Mouse (Mus musculus): ENCODE results near the gene Myo1g. TPM values are rescaled to one million over a fixed set of nuclear protein-coding genes. Genes with fewer than 3 reads are reported as not detected.
A peak's percentile ranks its signal among the peaks of the same experiment; 100 is the strongest.

Myo1g gene
- polyA plus RNA-seq, 1 experiment: 0.04 TPM

GRCm38 (mm10) chr11:6550201-6550600 lies 29.4 kb upstream of the Myo1g start:
- Histone ChIP-seq H3K4me3 (ENCODE audit: insufficient read depth, poor library complexity, severe bottlenecking) (no peak overlapping the region), H3ac (ENCODE audit: control insufficient read depth, insufficient read length, low read depth) (no peak overlapping the region), H3K79me3 (ENCODE audit: low read depth) (peaks cover 77% of the 10 kb centered on the region), H3K27me3 (ENCODE audit: control insufficient read depth, insufficient read depth, insufficient read length) (no peaks in the 10 kb centered on the region), H3K79me2 (ENCODE audit: control insufficient read depth, insufficient read depth) (peaks cover 83% of the 10 kb centered on the region), H3K36me3 (ENCODE audit: control insufficient read depth, insufficient read depth) (peaks cover 48% of the 10 kb centered on the region)
- TF ChIP-seq USF1 (IDR thresholded peaks at IDR 0.05; ENCODE audit: low read depth) (no peak), MYOD1 (IDR thresholded peaks at IDR 0.05; ENCODE audit: control insufficient read depth, insufficient read length, low read depth) (no peak), MAX (IDR thresholded peaks at IDR 0.05) (no peak), CTCF (IDR thresholded peaks at IDR 0.05; ENCODE audit: control insufficient read depth, insufficient read depth, insufficient read length) (no peak), MYOG (IDR thresholded peaks at IDR 0.05; ENCODE audit: control insufficient read depth, extremely low read depth, insufficient read length) (no peak), CEBPB (IDR thresholded peaks at IDR 0.05; ENCODE audit: low read depth) (no peak), FOSL1 (IDR thresholded peaks at IDR 0.05; ENCODE audit: insufficient read depth, low read length, poor library complexity, severe bottlenecking) (no peak)

- no peak for TF ChIP-seq USF1 (IDR thresholded peaks at IDR 0.05; ENCODE audit: low read depth)
- no peak for TF ChIP-seq CTCF (IDR thresholded peaks at IDR 0.05; ENCODE audit: control insufficient read depth, insufficient read depth, insufficient read length)
- TF ChIP-seq FOSL1 (IDR thresholded peaks at IDR 0.05; ENCODE audit: insufficient read depth, low read length, poor library complexity, severe bottlenecking): no peak
- no peak for TF ChIP-seq MYOD1 (IDR thresholded peaks at IDR 0.05; ENCODE audit: control insufficient read depth, insufficient read length, low read depth)
- Histone ChIP-seq H3K79me2 (ENCODE audit: control insufficient read depth, insufficient read depth) (peaks cover 78% of the 10 kb centered on the region), H3K79me3 (ENCODE audit: low read depth) (peaks cover 73% of the 10 kb centered on the region), H3K27me3 (ENCODE audit: control insufficient read depth, insufficient read depth, insufficient read length) (no peaks in the 10 kb centered on the region), H3K36me3 (ENCODE audit: control insufficient read depth, insufficient read depth) (peaks cover 44% of the 10 kb centered on the region), H3K4me3 (ENCODE audit: insufficient read depth, poor library complexity, severe bottlenecking) (no peak overlapping the region), H3ac (ENCODE audit: control insufficient read depth, insufficient read length, low read depth) (no peak overlapping the region)
Measured at GRCm38 (mm10) chr11:6549770-6550169, 29.0 kb upstream of the Myo1g start.

GRCm38 (mm10) chr11:6547696-6548325 lies 27.0 kb upstream of the Myo1g start:
- Histone ChIP-seq H3K27me3 (ENCODE audit: control insufficient read depth, insufficient read depth, insufficient read length) (no peaks in the 10 kb centered on the region), H3ac (ENCODE audit: control insufficient read depth, insufficient read length, low read depth) (peak overlapping the region; percentile 98), H3K36me3 (ENCODE audit: control insufficient read depth, insufficient read depth) (peaks cover 35% of the 10 kb centered on the region), H3K79me2 (ENCODE audit: control insufficient read depth, insufficient read depth) (peaks cover 59% of the 10 kb centered on the region), H3K79me3 (ENCODE audit: low read depth) (peaks cover 56% of the 10 kb centered on the region), H3K4me3 (ENCODE audit: insufficient read depth, poor library complexity, severe bottlenecking) (peak overlapping the region; percentile 74)
- no peak for TF ChIP-seq CEBPB (IDR thresholded peaks at IDR 0.05; ENCODE audit: low read depth)
- no peak for TF ChIP-seq MAX (IDR thresholded peaks at IDR 0.05)
- no peak for TF ChIP-seq MYOD1 (IDR thresholded peaks at IDR 0.05; ENCODE audit: control insufficient read depth, insufficient read length, low read depth)
- TF ChIP-seq CTCF (IDR thresholded peaks at IDR 0.05; ENCODE audit: control insufficient read depth, insufficient read depth, insufficient read length): no peak
- TF ChIP-seq MYOG (IDR thresholded peaks at IDR 0.05; ENCODE audit: control insufficient read depth, extremely low read depth, insufficient read length): no peak
- no peak for TF ChIP-seq USF1 (IDR thresholded peaks at IDR 0.05; ENCODE audit: low read depth)
- no peak for TF ChIP-seq FOSL1 (IDR thresholded peaks at IDR 0.05; ENCODE audit: insufficient read depth, low read length, poor library complexity, severe bottlenecking)

GRCm38 (mm10) chr11:6547037-6547680 lies 26.4 kb upstream of the Myo1g start:
- TF ChIP-seq CTCF (IDR thresholded peaks at IDR 0.05; ENCODE audit: control insufficient read depth, insufficient read depth, insufficient read length): no peak
- TF ChIP-seq FOSL1 (IDR thresholded peaks at IDR 0.05; ENCODE audit: insufficient read depth, low read length, poor library complexity, severe bottlenecking): no peak
- peaks cover 50% of the 10 kb centered on the region for H3K79me3 ChIP-seq (ENCODE audit: low read depth)
- H3K36me3 ChIP-seq (ENCODE audit: control insufficient read depth, insufficient read depth): peaks cover 29% of the 10 kb centered on the region
- H3K79me2 ChIP-seq (ENCODE audit: control insufficient read depth, insufficient read depth): peaks cover 52% of the 10 kb centered on the region
- peak overlapping the region; percentile 98 for H3ac ChIP-seq (ENCODE audit: control insufficient read depth, insufficient read length, low read depth)
- H3K4me3 ChIP-seq (ENCODE audit: insufficient read depth, poor library complexity, severe bottlenecking): peak overlapping the region; percentile 74
- H3K27me3 ChIP-seq (ENCODE audit: control insufficient read depth, insufficient read depth, insufficient read length): no peaks in the 10 kb centered on the region

GRCm38 (mm10) chr11:6546205-6547013 lies 25.6 kb upstream of the Myo1g start, which contains the start of gene Ccm2:
Gene Ccm2 (plus strand): TSS chr11:6546887.
- peak; percentile 59 for TF ChIP-seq USF1 (IDR thresholded peaks at IDR 0.05; ENCODE audit: low read depth)
- no peak for TF ChIP-seq MYOG (IDR thresholded peaks at IDR 0.05; ENCODE audit: control insufficient read depth, extremely low read depth, insufficient read length)
- TF ChIP-seq MAX (IDR thresholded peaks at IDR 0.05): peak; percentile 82
- H3K79me2 ChIP-seq (ENCODE audit: control insufficient read depth, insufficient read depth): peaks cover 45% of the 10 kb centered on the region
- peaks cover 21% of the 10 kb centered on the region for H3K36me3 ChIP-seq (ENCODE audit: control insufficient read depth, insufficient read depth)
- H3ac ChIP-seq (ENCODE audit: control insufficient read depth, insufficient read length, low read depth): peak within 1 kb of the TSS; percentile 98
- no peaks in the 10 kb centered on the region for H3K27me3 ChIP-seq (ENCODE audit: control insufficient read depth, insufficient read depth, insufficient read length)
- peak within 1 kb of the TSS; percentile 74 for H3K4me3 ChIP-seq (ENCODE audit: insufficient read depth, poor library complexity, severe bottlenecking)
- H3K79me3 ChIP-seq (ENCODE audit: low read depth): peaks cover 43% of the 10 kb centered on the region

Measured in C2C12 (cell line).